Mouse (Mus musculus) cerebellum, adult 2 months (tissue): ENCODE data around the gene Ankrd33. TPM values are rescaled to one million over a fixed set of nuclear protein-coding genes. Genes with fewer than 3 reads are reported as not detected.
A peak's percentile ranks its signal among the peaks of the same experiment; 100 is the strongest.

ENCODE experiments used
- DNase-seq, 2 experiments: peaks; one replicate each; pipeline ENCODE4 v3.0.0; 2021
- H3K27ac ChIP-seq: fragments of 200-500 bp; 2 replicates; pipeline ENCODE4 v1.5.1; 2012; ENCODE audit warnings: low read length, control low read depth, inconsistent platforms; ENCODE audit not compliant: insufficient read depth
- H3K27me3 ChIP-seq: fragments of 200-500 bp; 2 replicates; pipeline ENCODE4 v1.6.1; 2012; ENCODE audit warnings: inconsistent platforms, mild to moderate bottlenecking, low read length, moderate library complexity; ENCODE audit not compliant: control insufficient read depth, insufficient read depth
- H3K4me1 ChIP-seq: fragments of 200-500 bp; 2 replicates; pipeline ENCODE4 v1.6.1; 2011; ENCODE audit warnings: low read length; ENCODE audit not compliant: control insufficient read depth, insufficient read depth
- H3K4me3 ChIP-seq: fragments of 200-500 bp; replicated peaks from 2 replicates; pipeline ENCODE3; 2011; ENCODE audit warnings: mild to moderate bottlenecking, low read depth, low read length, control low read depth; ENCODE audit not compliant: insufficient read depth
- CTCF ChIP-seq: fragments of 200-500 bp; IDR thresholded peaks from 2 replicates; pipeline ENCODE4 v1.5.1; 2011; ENCODE audit warnings: low read depth, mild to moderate bottlenecking, control low read depth, low read length, moderate library complexity, borderline replicate concordance; ENCODE audit not compliant: insufficient read depth
- POLR2A ChIP-seq: fragments of 200-500 bp; IDR thresholded peaks from 2 replicates; pipeline ENCODE4 v1.6.1; 2011; ENCODE audit warnings: low read length, control low read depth, borderline replicate concordance; ENCODE audit not compliant: insufficient read depth
- WGBS: fragments of 180-500 bp; shearing (Covaris S2); methylation state at CpG from one replicate; pipeline ENCODE4 v1.1.7; 2018; 5-methylcytosine and 5-hydroxymethylcytosine counted together
- polyA plus RNA-seq: library from polyadenylated mRNA; depleted of rRNA; stranded (reverse); fragments of >200 nt; gene quantifications from 2 replicates; pipeline ENCODE4 v1.2.3, GENCODE M21; 2012

The Ankrd33 gene
- polyA plus RNA-seq, 1 experiment, result 0.33 TPM

DNA sequence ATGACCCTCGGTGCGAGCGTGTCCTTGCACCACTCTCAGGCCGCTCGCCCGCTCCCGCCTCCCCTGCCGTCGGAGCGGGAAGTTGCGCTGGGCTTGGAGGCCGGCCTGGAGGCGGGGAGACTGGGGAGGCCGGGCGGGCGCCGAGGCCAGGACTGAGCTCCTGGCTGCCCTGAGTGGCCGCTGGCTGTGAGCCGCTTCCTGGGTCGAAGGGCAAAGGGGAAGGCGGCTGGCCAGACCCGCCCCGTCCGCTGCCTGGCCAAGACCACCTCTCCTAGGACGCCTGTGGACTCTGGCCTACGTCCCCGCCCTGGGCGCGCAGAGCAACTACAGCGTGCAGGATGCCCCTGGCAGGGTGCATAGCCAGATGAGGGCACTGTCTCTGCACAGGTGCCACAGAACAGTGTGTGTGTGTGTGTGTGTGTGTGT, 36.8 kb upstream of the Ankrd33 start:
- H3K4me1 ChIP-seq, result 0 out of 2 replicates have a peak, but pooled peaks cover 6% of the 10 kb centered on the region
- no peak for TF ChIP-seq POLR2A
- TF ChIP-seq CTCF, result no peak
- H3K4me3 ChIP-seq, result peak overlapping the region; percentile 52
- DNase-seq, result peak; percentile 60 to 64
- H3K27me3 ChIP-seq, result peaks cover 10% of the 10 kb centered on the region
- 5% methylated on average over 30 of the region's 30 CpGs for WGBS
- no peak overlapping the region for H3K27ac ChIP-seq

DNA sequence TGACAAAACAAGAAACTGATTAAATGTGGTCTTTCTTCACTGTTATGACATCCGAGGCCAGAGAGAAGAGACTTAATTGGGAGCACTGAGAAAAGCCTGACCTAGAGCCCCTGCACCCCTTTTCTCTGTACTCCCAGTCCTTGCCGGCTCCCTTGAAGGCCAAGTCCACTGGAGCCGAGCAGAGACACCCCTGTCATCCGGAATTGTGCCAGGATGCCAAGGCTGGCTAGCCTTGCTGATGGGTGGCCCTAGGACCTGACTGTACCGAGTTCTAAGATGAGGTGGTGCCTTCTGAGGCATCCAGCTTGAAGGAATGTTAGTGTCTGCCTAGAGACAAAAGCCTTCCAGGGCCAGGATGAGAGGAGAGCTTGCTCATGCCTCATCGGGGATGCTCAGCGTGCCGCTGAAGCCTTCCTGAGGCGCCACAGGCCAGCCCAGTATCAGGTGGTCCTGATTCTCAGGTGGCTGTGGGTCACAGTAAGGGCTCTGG, 35.5 kb upstream of the Ankrd33 start:
- no peak overlapping the region for H3K4me3 ChIP-seq
- 85% methylated on average over 9 of the region's 9 CpGs for WGBS
- no peak for DNase-seq
- H3K4me1 ChIP-seq, result 0 out of 2 replicates have a peak, but pooled peaks cover 6% of the 10 kb centered on the region
- no peak overlapping the region for H3K27ac ChIP-seq
- peaks cover 10% of the 10 kb centered on the region for H3K27me3 ChIP-seq
- TF ChIP-seq POLR2A, result no peak
- TF ChIP-seq CTCF, result no peak

DNA sequence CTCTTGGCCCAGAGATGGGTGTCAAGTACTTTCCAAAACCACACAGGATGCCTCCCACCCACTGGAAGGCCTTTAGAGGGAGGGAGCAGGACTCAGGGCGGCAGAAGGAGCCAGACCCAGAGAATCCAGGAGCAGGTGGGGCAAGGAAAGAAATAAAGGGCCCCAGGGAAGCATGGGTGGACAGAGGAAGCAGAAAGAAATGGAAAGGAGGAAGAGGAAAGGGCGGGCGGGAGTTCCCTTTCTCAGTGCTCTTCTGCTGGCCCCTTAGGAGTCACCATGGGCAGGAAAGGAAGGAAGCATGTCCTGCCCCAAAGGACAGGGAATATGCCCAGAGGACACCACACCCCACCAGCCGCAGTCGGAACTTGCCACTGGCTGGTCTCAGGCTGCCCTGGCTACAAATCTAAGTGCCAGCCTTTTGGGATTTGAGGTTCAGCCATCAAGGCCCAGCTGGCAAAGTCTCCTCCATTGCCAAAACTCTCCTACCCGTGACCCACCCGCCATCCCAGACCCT, 34.5 kb upstream of the Ankrd33 start:
- Histone ChIP-seq H3K4me3 (no peak overlapping the region), H3K4me1 (0 out of 2 replicates have a peak, but pooled peaks cover 4% of the 10 kb centered on the region), H3K27me3 (peaks cover 10% of the 10 kb centered on the region), H3K27ac (no peak overlapping the region)
- DNase-seq, result no peak
- WGBS, result 59% methylated on average over 7 of the region's 7 CpGs
- TF ChIP-seq CTCF (no peak), POLR2A (no peak)

DNA sequence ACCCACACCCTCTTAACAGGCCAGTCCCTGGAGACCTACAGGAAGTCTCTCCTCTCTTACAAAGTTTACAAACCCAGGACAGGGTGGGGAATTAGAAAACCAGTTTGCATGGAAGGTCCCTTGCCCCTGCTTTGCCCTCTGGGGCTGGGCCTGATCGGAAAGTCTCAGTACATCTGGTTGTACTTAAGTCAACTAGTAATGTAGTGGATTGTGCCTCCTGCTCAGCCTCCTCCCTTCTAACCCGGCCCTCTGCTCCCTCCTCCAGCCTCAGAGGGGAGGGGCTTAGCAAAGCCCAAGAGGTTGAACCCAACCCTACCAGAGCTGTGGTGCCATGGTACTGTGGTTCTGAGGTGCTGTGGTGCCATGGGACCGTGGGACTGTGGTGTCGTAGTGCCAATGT, 33.3 kb upstream of the Ankrd33 start:
- Histone ChIP-seq H3K4me1 (no peaks in the 10 kb centered on the region), H3K27ac (no peak overlapping the region), H3K4me3 (no peak overlapping the region), H3K27me3 (peaks cover 10% of the 10 kb centered on the region)
- TF ChIP-seq CTCF, result no peak
- TF ChIP-seq POLR2A, result no peak
- no peak for DNase-seq
- 66% methylated on average over 4 of the region's 4 CpGs for whole genome bisulfite sequencing

DNA sequence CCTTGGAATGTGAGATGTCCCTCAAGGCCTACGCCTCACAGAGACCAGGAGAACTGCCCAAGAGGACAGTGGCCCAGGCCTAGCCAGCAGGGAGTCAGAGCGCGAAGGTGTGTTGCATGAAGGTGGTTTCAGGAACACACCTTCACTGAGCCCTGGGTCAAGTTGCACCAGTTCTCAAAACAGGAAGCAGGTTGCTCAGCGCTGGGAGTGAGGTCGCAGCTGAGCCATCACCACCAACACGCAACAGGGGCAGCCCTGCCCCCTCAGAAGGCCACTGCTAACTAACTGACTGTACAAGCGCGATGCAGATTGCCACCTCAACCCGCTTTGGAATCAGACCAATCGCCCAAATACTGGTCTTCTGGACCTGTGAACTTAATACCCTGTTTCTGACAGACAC, 31.1 kb upstream of the Ankrd33 start:
- Histone ChIP-seq H3K27ac (no peak overlapping the region), H3K4me3 (no peak overlapping the region), H3K4me1 (no peaks in the 10 kb centered on the region), H3K27me3 (no peaks in the 10 kb centered on the region)
- no peak for TF ChIP-seq POLR2A
- TF ChIP-seq CTCF, result no peak
- no peak for DNase-seq
- 94% methylated on average over 10 of the region's 10 CpGs for WGBS

DNA sequence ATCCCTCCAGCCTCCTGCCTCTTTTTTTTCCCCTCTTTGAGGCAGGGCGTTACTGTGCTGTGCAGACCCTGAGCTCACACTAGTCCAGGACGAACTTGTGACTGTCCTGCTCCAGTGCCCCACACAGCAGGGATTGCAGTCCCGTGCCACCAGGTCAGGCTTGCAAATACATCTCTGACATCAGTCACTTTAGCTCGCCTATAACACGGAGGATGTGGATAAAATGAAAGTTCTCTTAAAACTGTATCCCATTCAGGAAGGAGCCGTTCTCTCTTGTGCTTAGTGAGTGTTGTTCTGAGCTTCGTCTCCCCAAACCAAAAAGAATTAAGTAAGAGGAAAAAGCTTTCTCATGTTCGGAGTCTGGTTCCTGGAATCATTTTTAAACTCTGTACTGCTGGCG, 29.1 kb upstream of the Ankrd33 start:
- no peaks in the 10 kb centered on the region for H3K4me1 ChIP-seq
- TF ChIP-seq POLR2A, result no peak
- TF ChIP-seq CTCF, result no peak
- 67% methylated on average over 9 of the region's 9 CpGs for WGBS

DNA sequence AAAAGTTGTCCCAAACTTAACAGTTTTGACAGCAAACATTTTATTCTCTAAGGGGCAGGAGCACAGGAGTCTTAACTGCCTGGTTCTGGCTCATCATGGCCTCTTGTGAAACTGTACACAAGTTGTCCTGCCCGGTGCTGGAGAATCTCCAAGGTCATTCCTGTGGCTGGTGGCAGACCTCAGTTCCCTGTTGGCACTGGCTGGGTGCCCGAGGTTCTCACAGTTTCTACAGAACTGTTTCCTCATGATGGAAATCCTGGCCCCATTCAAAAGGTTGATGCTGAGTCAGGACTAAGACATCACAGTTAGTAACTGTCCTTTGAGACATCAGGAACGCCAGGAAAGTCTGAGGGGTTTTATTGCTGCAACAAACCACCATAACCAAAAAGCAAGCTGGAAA, 28.6 kb upstream of the Ankrd33 start:
- WGBS, result 18% methylated on average over 3 of the region's 3 CpGs
- no peak overlapping the region for H3K4me3 ChIP-seq
- no peaks in the 10 kb centered on the region for H3K4me1 ChIP-seq
- no peak overlapping the region for H3K27ac ChIP-seq
- TF ChIP-seq CTCF, result no peak
- TF ChIP-seq POLR2A, result no peak
- no peak for DNase-seq
- no peaks in the 10 kb centered on the region for H3K27me3 ChIP-seq

More for the DNA sequence above, 29.1 kb upstream of the Ankrd33 start:
- Histone ChIP-seq H3K4me3 (no peak overlapping the region), H3K27ac (no peak overlapping the region), H3K27me3 (no peaks in the 10 kb centered on the region)
- no peak for DNase-seq

DNA sequence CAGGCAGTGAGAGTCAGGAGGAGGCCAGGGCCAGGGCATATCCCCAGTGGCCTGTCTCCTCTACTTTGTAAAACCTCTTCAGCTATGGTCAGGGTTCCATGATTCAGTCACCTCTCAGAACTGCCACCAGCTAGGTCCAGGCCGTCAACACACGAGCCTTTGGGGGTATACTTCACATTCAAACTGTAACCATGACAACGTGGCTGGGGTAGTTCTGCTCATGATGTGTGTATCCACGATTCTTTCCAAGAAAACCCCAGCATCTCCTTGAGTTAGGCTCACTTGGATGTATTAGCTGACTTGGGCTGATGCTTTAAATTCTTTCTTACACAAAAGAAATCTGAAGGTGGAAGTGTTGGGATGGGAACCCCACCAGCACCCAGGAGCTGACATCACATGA, 27.3 kb upstream of the Ankrd33 start:
- Histone ChIP-seq H3K27ac (no peak overlapping the region), H3K4me1 (no peaks in the 10 kb centered on the region), H3K4me3 (no peak overlapping the region), H3K27me3 (no peaks in the 10 kb centered on the region)
- WGBS, result 70% methylated on average over 4 of the region's 4 CpGs
- no peak for TF ChIP-seq CTCF
- no peak for TF ChIP-seq POLR2A
- no peak for DNase-seq
